33 mouse cellular contexts compared by ENCODE assay signal in the genomic region with DNA sequence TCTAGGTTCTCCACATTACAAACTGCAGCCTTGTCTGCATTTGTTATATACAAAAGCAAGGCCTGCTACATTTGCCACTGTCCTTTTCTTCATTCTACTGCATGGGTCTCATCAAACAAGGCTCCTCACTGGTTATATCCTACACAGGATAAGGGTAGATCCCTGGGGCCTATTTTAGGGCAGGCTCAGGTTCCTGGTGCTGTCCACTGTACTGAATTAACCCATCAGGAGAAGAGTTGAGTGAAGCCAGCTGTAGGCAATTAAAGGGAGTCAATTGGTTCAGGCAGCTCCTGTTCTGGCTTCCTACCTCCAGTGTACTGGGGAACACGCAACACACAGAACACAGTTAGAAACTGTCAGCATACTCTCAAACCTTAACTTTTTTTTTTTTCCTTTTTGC.
A peak's percentile ranks its signal among the peaks of the same experiment; 100 is the strongest.
DNase-seq lines count a peak whose midpoint lies in the region; ATAC-seq and TF ChIP-seq lines count a peak whose summit lies in the region.
"Had no signal": no experiment of that assay in that cellular context is flagged by ENCODE, and none has a peak within 500 bp of the region (broad histone marks: within the 10 kb centered on the region; RNA-seq: fewer than 3 reads in every experiment).

No protein-coding gene starts in this region.

- DNase-seq in kidney, postnatal 0 days (ENCODE audit: low spot score): peak; percentile 67
- DNase-seq in kidney, postnatal 36 days: no peak
- DNase-seq in embryo, embryonic 11 days: peak; percentile 68
- DNase-seq in forelimb bud, embryonic 11.5 days (ENCODE audit: low read depth, low spot score): peak; percentile 74
- DNase-seq in frontal cortex, adult 2 months (ENCODE audit: extremely low spot score in 1 of 2, low spot score in 1 of 2): no peak
- DNase-seq: adrenal gland, adult 8-10 months; B cell, adult 2 months; cerebellum, adult 11-12 months; cerebellum, postnatal 14 days; gastrocnemius, postnatal 14 days; heart, adult 18-20 months; heart, postnatal 14 days; liver, embryonic 13.5 days; lung, adult 2 months; lung, postnatal 36 days; thymus, postnatal 25 days had no signal

- no peaks in the 10 kb centered on the region for H3K9me3 ChIP-seq in kidney, postnatal 0 days (replicated peaks; ENCODE audit: low read length)
- no peaks in the 10 kb centered on the region for H3K9me3 ChIP-seq in forebrain, embryonic 15.5 days
- H3K9me3 ChIP-seq: embryonic facial prominence, embryonic 12.5 days; forebrain, embryonic 13.5 days; intestine, embryonic 15.5 days; kidney, embryonic 15.5 days; limb, embryonic 13.5 days; liver, embryonic 13.5 days; neural tube, embryonic 15.5 days; stomach, embryonic 15.5 days had no signal

- H3K4me3 ChIP-seq in kidney, postnatal 0 days (replicated peaks; ENCODE audit: low read depth, low read length): no peak overlapping the region
- H3K4me3 ChIP-seq in forebrain, embryonic 15.5 days: no peak overlapping the region
- H3K4me3 ChIP-seq: embryonic facial prominence, embryonic 12.5 days; erythroblast, embryonic 14.5 days; forebrain, embryonic 13.5 days; heart, embryonic 13.5 days; intestine, embryonic 15.5 days; kidney, embryonic 15.5 days; limb, embryonic 13.5 days; liver, embryonic 13.5 days; neural tube, embryonic 15.5 days; stomach, embryonic 15.5 days had no signal

- WGBS in kidney, postnatal 0 days: 17% methylated on average over 1 of the region's 1 CpGs
- 97% methylated on average over 1 of the region's 1 CpGs for WGBS in forebrain, embryonic 15.5 days

- no peak for TF ChIP-seq CTCF in kidney, postnatal 0 days (IDR thresholded peaks at IDR 0.05; ENCODE audit: low read depth)

- ATAC-seq in kidney, postnatal 0 days (replicated peaks; ENCODE audit: low FRiP score, low read depth): no peak
- no peak for ATAC-seq in forebrain, embryonic 15.5 days (replicated peaks)
- ATAC-seq in megakaryocyte, adult 5-6 weeks (ENCODE audit: poor library complexity, severe bottlenecking): no peak
- ATAC-seq: activated CD4-positive, CD25-positive, alpha-beta regulatory T cell, adult 4 months; forebrain, embryonic 13.5 days; intestine, embryonic 15.5 days; Patski had no signal

- H3K4me2 ChIP-seq in kidney, postnatal 0 days (ENCODE audit: low read length): no peak overlapping the region
- H3K4me2 ChIP-seq in forebrain, embryonic 15.5 days (replicated peaks): no peak overlapping the region
- H3K4me2 ChIP-seq: embryonic facial prominence, embryonic 12.5 days; forebrain, embryonic 13.5 days; heart, embryonic 13.5 days; hindbrain, embryonic 14.5 days; intestine, embryonic 15.5 days; kidney, embryonic 15.5 days; limb, embryonic 13.5 days; liver, embryonic 13.5 days; midbrain, embryonic 11.5 days; neural tube, embryonic 15.5 days; stomach, embryonic 15.5 days had no signal

- no peaks in the 10 kb centered on the region for H3K36me3 ChIP-seq in kidney, postnatal 0 days (ENCODE audit: insufficient read depth, low read length)
- H3K36me3 ChIP-seq in forebrain, embryonic 15.5 days: no peaks in the 10 kb centered on the region
- H3K36me3 ChIP-seq: embryonic facial prominence, embryonic 12.5 days; G1E; heart, embryonic 13.5 days; intestine, embryonic 15.5 days; kidney, embryonic 15.5 days; limb, embryonic 13.5 days; liver, embryonic 13.5 days; neural tube, embryonic 15.5 days; stomach, embryonic 15.5 days had no signal

- no peak overlapping the region for H3K27ac ChIP-seq in kidney, postnatal 0 days
- no peak overlapping the region for H3K27ac ChIP-seq in forebrain, embryonic 15.5 days (replicated peaks)
- H3K27ac ChIP-seq: embryonic facial prominence, embryonic 12.5 days; forebrain, embryonic 13.5 days; heart, embryonic 13.5 days; hindbrain, embryonic 14.5 days; intestine, embryonic 15.5 days; kidney, embryonic 15.5 days; limb, embryonic 13.5 days; liver, embryonic 13.5 days; neural tube, embryonic 15.5 days; stomach, embryonic 15.5 days had no signal

- H3K27me3 ChIP-seq in kidney, postnatal 0 days (ENCODE audit: insufficient read depth, low read length): no peaks in the 10 kb centered on the region
- no peaks in the 10 kb centered on the region for H3K27me3 ChIP-seq in forebrain, embryonic 15.5 days
- H3K27me3 ChIP-seq: CH12.LX; forebrain, embryonic 13.5 days; intestine, embryonic 15.5 days; liver, embryonic 13.5 days; neural tube, embryonic 15.5 days; Patski; stomach, embryonic 15.5 days had no signal

- no peak overlapping the region for H3K9ac ChIP-seq in kidney, postnatal 0 days (ENCODE audit: low read depth, low read length)
- H3K9ac ChIP-seq in forebrain, embryonic 15.5 days (replicated peaks): no peak overlapping the region
- H3K9ac ChIP-seq: embryonic facial prominence, embryonic 12.5 days; forebrain, embryonic 13.5 days; heart, embryonic 13.5 days; hindbrain, embryonic 14.5 days; intestine, embryonic 15.5 days; kidney, embryonic 15.5 days; limb, embryonic 13.5 days; liver, embryonic 13.5 days; neural tube, embryonic 15.5 days; stomach, embryonic 15.5 days had no signal

- H3K4me1 ChIP-seq in kidney, postnatal 0 days (replicated peaks; ENCODE audit: insufficient read depth, low read length): no peaks in the 10 kb centered on the region
- peaks cover 5% of the 10 kb centered on the region; the same call in 1 of the 2 replicates for H3K4me1 ChIP-seq in forebrain, embryonic 15.5 days
- H3K4me1 ChIP-seq: embryonic facial prominence, embryonic 12.5 days; forebrain, embryonic 13.5 days; heart, embryonic 13.5 days; intestine, embryonic 15.5 days; kidney, embryonic 15.5 days; liver, embryonic 13.5 days; stomach, embryonic 15.5 days had no signal

Comparison
In these comparisons a context has a peak if more than half of its experiments do, and no peak if none do; other contexts are left out.
1. DNase-seq: peak in kidney, postnatal 0 days (single experiment), embryo, embryonic 11 days (single experiment) and forelimb bud, embryonic 11.5 days (single experiment); none in kidney, postnatal 36 days (0 of 2) and frontal cortex, adult 2 months (0 of 2).